Mouse (Mus musculus) MN1 (cell line): ENCODE measurements around the gene D630003M21Rik.

Experiments
- DNase-seq: peaks from one replicate; pipeline ENCODE4 v3.0.0-alpha.2; 2016; ENCODE audit warnings: low spot score

The D630003M21Rik gene

GRCm38 (mm10) chr2:158194945-158195640 lies 33.9 kb downstream of the D630003M21Rik start:
- peak; percentile 34 for DNase-seq

- no peak for DNase-seq
Measured at GRCm38 (mm10) chr2:158193611-158194336, 35.2 kb downstream of the D630003M21Rik start.

GRCm38 (mm10) chr2:158191098-158191497 lies 37.9 kb downstream of the D630003M21Rik start:
- DNase-seq, result peak; percentile 38

- DNase-seq, result no peak
Measured at GRCm38 (mm10) chr2:158189451-158189850, 39.6 kb downstream of the D630003M21Rik start.

- no peak for DNase-seq
Measured at GRCm38 (mm10) chr2:158186206-158186871, 42.7 kb downstream of the D630003M21Rik start.

GRCm38 (mm10) chr2:158183266-158183665 lies 45.8 kb downstream of the D630003M21Rik start:
- DNase-seq, result no peak

GRCm38 (mm10) chr2:158181932-158182331 lies 47.1 kb downstream of the D630003M21Rik start:
- no peak for DNase-seq

GRCm38 (mm10) chr2:158180797-158181196 lies 48.2 kb downstream of the D630003M21Rik start:
- DNase-seq, result no peak

GRCm38 (mm10) chr2:158179370-158180111 lies 49.5 kb downstream of the D630003M21Rik start:
- peak; percentile 60 for DNase-seq

- DNase-seq, result peak; percentile 72
Measured at GRCm38 (mm10) chr2:158178696-158179369, 50.2 kb downstream of the D630003M21Rik start.

- no peak for DNase-seq
Measured at GRCm38 (mm10) chr2:158178139-158178538, 50.9 kb downstream of the D630003M21Rik start.

GRCm38 (mm10) chr2:158177574-158177973 lies 51.4 kb downstream of the D630003M21Rik start:
- no peak for DNase-seq

GRCm38 (mm10) chr2:158176763-158177162 lies 52.3 kb downstream of the D630003M21Rik start:
- no peak for DNase-seq

- no peak for DNase-seq
Measured at GRCm38 (mm10) chr2:158175433-158175832, 53.6 kb downstream of the D630003M21Rik start.

- no peak for DNase-seq
Measured at GRCm38 (mm10) chr2:158174958-158175357, 54.1 kb downstream of the D630003M21Rik start.

GRCm38 (mm10) chr2:158174438-158174837 lies 54.6 kb downstream of the D630003M21Rik start:
- no peak for DNase-seq

- DNase-seq, result no peak
Measured at GRCm38 (mm10) chr2:158170394-158170793, 58.6 kb downstream of the D630003M21Rik start.

GRCm38 (mm10) chr2:158169771-158170170 lies 59.3 kb downstream of the D630003M21Rik start:
- no peak for DNase-seq

- no peak for DNase-seq
Measured at GRCm38 (mm10) chr2:158169351-158169750, 59.7 kb downstream of the D630003M21Rik start.

- peak; percentile 34 for DNase-seq
Measured at GRCm38 (mm10) chr2:158168741-158169211, 60.2 kb downstream of the D630003M21Rik start.

- peak; percentile 59 for DNase-seq
Measured at GRCm38 (mm10) chr2:158167496-158168205, 61.4 kb downstream of the D630003M21Rik start.
